In the genomic region with DNA sequence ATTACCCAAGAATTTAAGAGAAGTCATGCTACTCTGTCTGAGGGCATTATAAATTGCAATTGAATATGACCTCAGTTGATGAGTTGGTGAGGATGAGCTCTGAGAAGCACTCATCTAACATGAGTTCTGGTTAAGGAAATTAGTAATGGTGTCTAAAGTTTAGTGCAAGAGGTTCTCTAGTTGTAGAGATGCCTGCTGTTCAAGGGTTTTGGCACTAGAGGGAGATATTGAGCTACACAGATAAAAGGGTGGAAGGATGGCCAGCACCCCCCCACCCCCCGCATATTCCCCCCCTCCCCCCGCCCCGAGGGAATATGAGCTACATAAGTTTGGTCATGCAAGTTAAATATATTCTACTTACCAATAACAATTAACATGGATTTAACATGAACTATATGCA, we compare ENCODE assay signal across 11 mouse cellular contexts.
DNase-seq lines count a peak whose midpoint lies in the region; ATAC-seq and TF ChIP-seq lines count a peak whose summit lies in the region.
"Had no signal": no experiment of that assay in that cellular context is flagged by ENCODE, and none has a peak within 500 bp of the region (broad histone marks: within the 10 kb centered on the region; RNA-seq: fewer than 3 reads in every experiment).

No protein-coding gene starts in this region.

- H3K4me1 ChIP-seq in intestine, postnatal 0 days (replicated peaks; ENCODE audit: control insufficient read depth, insufficient read depth, low read length), result no peaks in the 10 kb centered on the region
- H3K4me1 ChIP-seq in intestine, embryonic 15.5 days (replicated peaks), result 0 out of 2 replicates have a peak, but pooled peaks cover 2% of the 10 kb centered on the region
- no peaks in the 10 kb centered on the region for H3K4me1 ChIP-seq in MEL (ENCODE audit: control insufficient read depth in 1 of 2, insufficient read depth in 2 of 2, low read length in 2 of 2)
- H3K4me1 ChIP-seq: embryonic facial prominence, embryonic 15.5 days; hindbrain, embryonic 13.5 days; limb, embryonic 13.5 days had no signal

- no peaks in the 10 kb centered on the region for H3K27me3 ChIP-seq in intestine, postnatal 0 days (replicated peaks; ENCODE audit: control insufficient read depth, insufficient read depth, low read length)
- H3K27me3 ChIP-seq in intestine, embryonic 15.5 days (replicated peaks), result no peaks in the 10 kb centered on the region
- no peaks in the 10 kb centered on the region for H3K27me3 ChIP-seq in MEL (ENCODE audit: control insufficient read depth in 1 of 2, insufficient read depth in 2 of 2, low read length in 2 of 2)
- H3K27me3 ChIP-seq: embryonic facial prominence, embryonic 15.5 days; hindbrain, embryonic 13.5 days had no signal

- no peak overlapping the region for H3K4me2 ChIP-seq in intestine, postnatal 0 days (replicated peaks; ENCODE audit: low read depth)
- H3K4me2 ChIP-seq in intestine, embryonic 15.5 days (replicated peaks), result no peak overlapping the region
- H3K4me2 ChIP-seq: embryonic facial prominence, embryonic 15.5 days; hindbrain, embryonic 13.5 days; limb, embryonic 13.5 days had no signal

- DNase-seq in 3T3-L1 (ENCODE audit: low read depth, low spot score) (peak; percentile 45), MEL (ENCODE audit: low read depth, low spot score) (peak; percentile 21)
- DNase-seq in lung, postnatal 10 days, result peak; percentile 32
- no peak for DNase-seq in right cerebral cortex, adult 18-20 months
- DNase-seq in frontal cortex, postnatal 25 days (ENCODE audit: low spot score in 2 of 2), result no peak

- H3K36me3 ChIP-seq in intestine, postnatal 0 days (ENCODE audit: control insufficient read depth, insufficient read depth), result no peaks in the 10 kb centered on the region
- no peaks in the 10 kb centered on the region for H3K36me3 ChIP-seq in intestine, embryonic 15.5 days
- H3K36me3 ChIP-seq in MEL (ENCODE audit: control insufficient read depth in 1 of 2, insufficient read depth in 2 of 2, low read length in 2 of 2), result no peaks in the 10 kb centered on the region
- H3K36me3 ChIP-seq: embryonic facial prominence, embryonic 15.5 days; hindbrain, embryonic 13.5 days; limb, embryonic 13.5 days had no signal

- no peak for ATAC-seq in intestine, postnatal 0 days
- ATAC-seq in intestine, embryonic 15.5 days, result no peak
- no peak for ATAC-seq in activated CD4-positive, CD25-positive, alpha-beta regulatory T cell, adult 4 months

- TF ChIP-seq RAD21 in MEL (IDR thresholded peaks at IDR 0.05; ENCODE audit: low read depth, low read length), result peak; percentile 36

- 14% methylated on average over 3 of the region's 3 CpGs for WGBS in intestine, postnatal 0 days
- WGBS in intestine, embryonic 15.5 days, result 24% methylated on average over 3 of the region's 3 CpGs

- H3K4me3 ChIP-seq in intestine, postnatal 0 days (ENCODE audit: low read depth, low read length), result no peak overlapping the region
- no peak overlapping the region for H3K4me3 ChIP-seq in intestine, embryonic 15.5 days (replicated peaks)
- no peak overlapping the region for H3K4me3 ChIP-seq in MEL (ENCODE audit: control insufficient read depth in 1 of 2, insufficient read depth in 1 of 2, low read depth in 2 of 2, low read length in 2 of 2)
- H3K4me3 ChIP-seq: embryonic facial prominence, embryonic 15.5 days; hindbrain, embryonic 13.5 days; limb, embryonic 13.5 days had no signal

- no peaks in the 10 kb centered on the region for H3K9me3 ChIP-seq in intestine, postnatal 0 days (ENCODE audit: control insufficient read depth)
- H3K9me3 ChIP-seq in intestine, embryonic 15.5 days, result no peaks in the 10 kb centered on the region
- H3K9me3 ChIP-seq in MEL (replicated peaks; ENCODE audit: insufficient read depth, low read length), result no peaks in the 10 kb centered on the region
- H3K9me3 ChIP-seq: embryonic facial prominence, embryonic 15.5 days; hindbrain, embryonic 13.5 days; limb, embryonic 13.5 days had no signal

- no peak overlapping the region for H3K9ac ChIP-seq in intestine, postnatal 0 days (ENCODE audit: low read depth, low read length)
- no peak overlapping the region for H3K9ac ChIP-seq in intestine, embryonic 15.5 days
- H3K9ac ChIP-seq in MEL (ENCODE audit: control insufficient read depth, low read depth, low read length, poor library complexity, severe bottlenecking), result no peak overlapping the region
- H3K9ac ChIP-seq: embryonic facial prominence, embryonic 15.5 days; hindbrain, embryonic 13.5 days; limb, embryonic 13.5 days had no signal

- TF ChIP-seq CTCF in intestine, postnatal 0 days (IDR thresholded peaks at IDR 0.05; ENCODE audit: low read depth), result peak; percentile 60
- TF ChIP-seq CTCF in MEL (IDR thresholded peaks at IDR 0.05 in 2 of 3, conservative IDR thresholded peaks at IDR 0.05 in 1 of 3; ENCODE audit: control insufficient read depth in 1 of 3, insufficient read depth in 1 of 3, low read depth in 2 of 3, low read length in 3 of 3, poor library complexity in 1 of 3, severe bottlenecking in 1 of 3), result peak; percentile 35 to 42 (median 36)

- no peak for TF ChIP-seq POLR2A in MEL (IDR thresholded peaks at IDR 0.05; ENCODE audit: control insufficient read depth in 1 of 2, insufficient read depth in 1 of 2, low read depth in 1 of 2, low read length in 2 of 2, poor library complexity in 1 of 2)

- H3K79me2 ChIP-seq in MEL (ENCODE audit: control insufficient read depth, insufficient read depth, low read length, poor library complexity), result no peaks in the 10 kb centered on the region

- no peak overlapping the region for H3K27ac ChIP-seq in intestine, postnatal 0 days (ENCODE audit: low read depth, low read length)
- H3K27ac ChIP-seq in intestine, embryonic 15.5 days, result no peak overlapping the region
- no peak overlapping the region for H3K27ac ChIP-seq in MEL (ENCODE audit: control insufficient read depth, low read depth, low read length)
- H3K27ac ChIP-seq: embryonic facial prominence, embryonic 15.5 days; hindbrain, embryonic 13.5 days; limb, embryonic 13.5 days had no signal

- no peak for TF ChIP-seq EP300 in MEL (IDR thresholded peaks at IDR 0.05; ENCODE audit: low read depth in 1 of 2, low read length in 2 of 2)

TF ChIP-seq in MEL, 35 proteins besides CTCF, POLR2A, EP300 and RAD21:
- TF ChIP-seq MEF2A (IDR thresholded peaks at IDR 0.05; ENCODE audit: extremely low read depth, insufficient replicate concordance, low read depth, low read length, poor library complexity, severe bottlenecking) (no peak), SMC3 (IDR thresholded peaks at IDR 0.05; ENCODE audit: low read depth, low read length) (peak; percentile 48), ZC3H11A (IDR thresholded peaks at IDR 0.05; ENCODE audit: low read depth, low read length) (0 out of 2 replicates have a peak, but pooled peaks have one; percentile 25), MAX (IDR thresholded peaks at IDR 0.05; ENCODE audit: low read length) (no peak)

Comparison
In these comparisons a context has a peak if more than half of its experiments do, and no peak if none do; other contexts are left out.
1. DNase-seq: peak in 3T3-L1 (single experiment), MEL (single experiment) and lung, postnatal 10 days (single experiment); none in right cerebral cortex, adult 18-20 months (single experiment) and frontal cortex, postnatal 25 days (0 of 2).